Comparison of ENCODE assay signal across 8 mouse cellular contexts in genomic region chr17:57060231-57060801, GRCm38 (mm10). TPM values are rescaled to one million over a fixed set of nuclear protein-coding genes. Genes with fewer than 3 reads are reported as not detected.
DNase-seq lines count a peak whose midpoint lies in the region; ATAC-seq and TF ChIP-seq lines count a peak whose summit lies in the region.

No protein-coding gene starts in this region.

- no peaks in the 10 kb centered on the region for H3K9me3 ChIP-seq in E14TG2a.4 (ENCODE audit: low read length)
- no peaks in the 10 kb centered on the region for H3K9me3 ChIP-seq in forebrain, embryonic 12.5 days
- H3K9me3 ChIP-seq in heart, postnatal 0 days (replicated peaks; ENCODE audit: control insufficient read depth, low read length): no peaks in the 10 kb centered on the region
- no peaks in the 10 kb centered on the region for H3K9me3 ChIP-seq in liver, embryonic 16.5 days (replicated peaks; ENCODE audit: control insufficient read depth, low read length)
- no peaks in the 10 kb centered on the region for H3K9me3 ChIP-seq in neural tube, embryonic 13.5 days

- peaks cover 48% of the 10 kb centered on the region for H3K27me3 ChIP-seq in E14TG2a.4 (ENCODE audit: insufficient read depth, low read length)
- peaks cover 43% of the 10 kb centered on the region for H3K27me3 ChIP-seq in forebrain, embryonic 12.5 days
- peaks cover 29% of the 10 kb centered on the region for H3K27me3 ChIP-seq in heart, postnatal 0 days (ENCODE audit: control insufficient read depth, insufficient read depth, low read length)
- H3K27me3 ChIP-seq in liver, embryonic 16.5 days (ENCODE audit: control insufficient read depth, insufficient read depth, low read depth, low read length): peaks cover 45% of the 10 kb centered on the region
- H3K27me3 ChIP-seq in neural tube, embryonic 13.5 days: peaks cover 43% of the 10 kb centered on the region
- H3K27me3 ChIP-seq in testis, adult 2 months (ENCODE audit: control insufficient read depth, insufficient read depth, low read length): no peaks in the 10 kb centered on the region; the same call in 1 of the 2 replicates

- peaks cover 54% of the 10 kb centered on the region for H3K4me1 ChIP-seq in E14TG2a.4 (replicated peaks; ENCODE audit: low read depth, low read length)
- H3K4me1 ChIP-seq in forebrain, embryonic 12.5 days: peaks cover 30% of the 10 kb centered on the region
- peaks cover 18% of the 10 kb centered on the region for H3K4me1 ChIP-seq in heart, postnatal 0 days (ENCODE audit: control insufficient read depth, insufficient read depth)
- H3K4me1 ChIP-seq in liver, embryonic 16.5 days (ENCODE audit: control insufficient read depth, low read depth, low read length): peaks cover 19% of the 10 kb centered on the region
- peaks cover 35% of the 10 kb centered on the region for H3K4me1 ChIP-seq in neural tube, embryonic 13.5 days (replicated peaks)
- H3K4me1 ChIP-seq in testis, adult 2 months (ENCODE audit: control insufficient read depth, insufficient read depth, low read length): peaks cover 19% of the 10 kb centered on the region

- H3K4me3 ChIP-seq in E14TG2a.4 (replicated peaks; ENCODE audit: low read length): peak overlapping the region; percentile 94
- H3K4me3 ChIP-seq in forebrain, embryonic 12.5 days (replicated peaks): peak overlapping the region; percentile 69
- peak overlapping the region; percentile 80 for H3K4me3 ChIP-seq in heart, postnatal 0 days (ENCODE audit: low read depth, low read length)
- peak overlapping the region; percentile 65 for H3K4me3 ChIP-seq in liver, embryonic 16.5 days (ENCODE audit: low read depth, low read length)
- peak overlapping the region; percentile 82 for H3K4me3 ChIP-seq in neural tube, embryonic 13.5 days
- H3K4me3 ChIP-seq in testis, adult 2 months (ENCODE audit: control insufficient read depth, low read depth, low read length): peak overlapping the region; percentile 86

- H3K27ac ChIP-seq in forebrain, embryonic 12.5 days: peak overlapping the region; percentile 90
- H3K27ac ChIP-seq in heart, postnatal 0 days (ENCODE audit: low read depth): peak overlapping the region; percentile 87
- H3K27ac ChIP-seq in liver, embryonic 16.5 days (ENCODE audit: low read length): peak overlapping the region; percentile 75
- peak overlapping the region; percentile 90 for H3K27ac ChIP-seq in neural tube, embryonic 13.5 days (replicated peaks)
- peak overlapping the region; percentile 59; the same call in 1 of the 2 replicates for H3K27ac ChIP-seq in testis, adult 2 months (ENCODE audit: control insufficient read depth, insufficient read depth, low read depth, low read length)

- DNase-seq in c-Kit-positive CD71-positive TER-119-positive erythroid progenitor cells, embryonic 14.5 days (ENCODE audit: low spot score): peak; percentile 94
- peak; percentile 96 for DNase-seq in heart, postnatal 0 days (ENCODE audit: low spot score)
- peak; percentile 93 to 97 for DNase-seq in kidney, postnatal 4 days

- H3K4me2 ChIP-seq in forebrain, embryonic 12.5 days: peak overlapping the region; percentile 87
- H3K4me2 ChIP-seq in heart, postnatal 0 days (ENCODE audit: low read depth, low read length): peak overlapping the region; percentile 87
- peak overlapping the region; percentile 90 for H3K4me2 ChIP-seq in liver, embryonic 16.5 days (ENCODE audit: low read depth, low read length)
- H3K4me2 ChIP-seq in neural tube, embryonic 13.5 days: peak overlapping the region; percentile 56

- peak overlapping the region; percentile 76; the same call in 1 of the 2 replicates for H3K9ac ChIP-seq in forebrain, embryonic 12.5 days
- peak overlapping the region; percentile 75; the same call in 1 of the 2 replicates for H3K9ac ChIP-seq in heart, postnatal 0 days (replicated peaks; ENCODE audit: low read depth, low read length)
- peak overlapping the region; percentile 63 for H3K9ac ChIP-seq in liver, embryonic 16.5 days (ENCODE audit: low read depth, low read length)
- H3K9ac ChIP-seq in neural tube, embryonic 13.5 days: peak overlapping the region; percentile 87

- under 1% methylated on average over 44 of the region's 44 CpGs for WGBS in forebrain, embryonic 12.5 days
- under 1% methylated on average over 44 of the region's 44 CpGs for WGBS in heart, postnatal 0 days
- under 1% methylated on average over 44 of the region's 44 CpGs for WGBS in liver, embryonic 16.5 days (ENCODE audit: insufficient replicate concordance)
- WGBS in neural tube, embryonic 13.5 days: under 1% methylated on average over 44 of the region's 44 CpGs

- TF ChIP-seq CTCF in E14TG2a.4 (conservative IDR thresholded peaks at IDR 0.05; ENCODE audit: low read length): peak; percentile 53
- TF ChIP-seq CTCF in heart, postnatal 0 days (IDR thresholded peaks at IDR 0.05; ENCODE audit: low read depth): peak; percentile 61
- peak; percentile 59 for TF ChIP-seq CTCF in testis, adult 2 months (IDR thresholded peaks at IDR 0.05; ENCODE audit: control insufficient read depth, insufficient read depth, insufficient replicate concordance, low read depth, low read length)

- TF ChIP-seq EP300 in heart, postnatal 0 days (IDR thresholded peaks at IDR 0.05; ENCODE audit: low read depth): no peak

- peaks cover 11% of the 10 kb centered on the region; the same call in 1 of the 2 replicates for H3K36me3 ChIP-seq in E14TG2a.4 (ENCODE audit: insufficient read depth, low read length)
- peaks cover 9% of the 10 kb centered on the region for H3K36me3 ChIP-seq in forebrain, embryonic 12.5 days (replicated peaks)
- no peaks in the 10 kb centered on the region; the same call in none of the 2 replicates for H3K36me3 ChIP-seq in heart, postnatal 0 days (replicated peaks; ENCODE audit: control insufficient read depth, insufficient read depth, low read length)
- H3K36me3 ChIP-seq in liver, embryonic 16.5 days (ENCODE audit: control insufficient read depth, insufficient read depth): no peaks in the 10 kb centered on the region
- H3K36me3 ChIP-seq in neural tube, embryonic 13.5 days: peaks cover 14% of the 10 kb centered on the region
- H3K36me3 ChIP-seq in testis, adult 2 months (ENCODE audit: control insufficient read depth, insufficient read depth, low read length): no peaks in the 10 kb centered on the region

- ATAC-seq in forebrain, embryonic 12.5 days (ENCODE audit: low FRiP score): peak; percentile 91
- ATAC-seq in heart, postnatal 0 days (ENCODE audit: insufficient read depth, low read depth): peak; percentile 92
- peak; percentile 81 for ATAC-seq in liver, embryonic 16.5 days (ENCODE audit: low read depth)
- peak; percentile 91 for ATAC-seq in neural tube, embryonic 13.5 days (ENCODE audit: low read depth)

- TF ChIP-seq POLR2A in testis, adult 2 months (IDR thresholded peaks at IDR 0.05; ENCODE audit: control insufficient read depth, low read depth, low read length): 0 out of 2 replicates have a peak, but pooled peaks have one; percentile 14

RNA-seq across cellular contexts. Expression of gene Slc25a23, which starts 0.7 kb away (rescaled TPM):
- 20.3 and 21.3 TPM in 2 replicates for polyA plus RNA-seq in forebrain, embryonic 12.5 days (2016; fragmentation: Nextera tagmentation; extraction: Ambion mirVana)
- total RNA-seq in heart, postnatal 0 days (2014; rRNA removed; ENCODE audit: low replicate concordance): 43.9 and 47.5 TPM in 2 replicates
- 12.3 and 13.3 TPM in 2 replicates for polyA plus RNA-seq in heart, postnatal 0 days (2015; fragmentation: Nextera tagmentation; extraction: Ambion mirVana)
- polyA plus RNA-seq in liver, embryonic 16.5 days (2015; fragmentation: Nextera tagmentation; extraction: Ambion mirVana): 4.4 and 7.0 TPM in 2 replicates
- 29.5 and 33.3 TPM in 2 replicates for polyA plus RNA-seq in neural tube, embryonic 13.5 days (2015; fragmentation: Nextera tagmentation; extraction: Ambion mirVana)
- 8.8 and 8.9 TPM in 2 replicates for polyA plus RNA-seq in testis, adult 2 months (2012; rRNA removed)

RNA-seq across cellular contexts. Expression of gene Crb3, which starts 1.4 kb away (rescaled TPM):
- polyA plus RNA-seq in forebrain, embryonic 12.5 days (2016; fragmentation: Nextera tagmentation; extraction: Ambion mirVana): 1.3 and 2.5 TPM in 2 replicates
- 1.7 TPM in 1 of 2 replicates, not detected in the other for total RNA-seq in heart, postnatal 0 days (2014; rRNA removed; ENCODE audit: low replicate concordance)
- 0.66 and 0.77 TPM in 2 replicates for polyA plus RNA-seq in heart, postnatal 0 days (2015; fragmentation: Nextera tagmentation; extraction: Ambion mirVana)
- polyA plus RNA-seq in liver, embryonic 16.5 days (2015; fragmentation: Nextera tagmentation; extraction: Ambion mirVana): 12.1 and 13.1 TPM in 2 replicates
- polyA plus RNA-seq in neural tube, embryonic 13.5 days (2015; fragmentation: Nextera tagmentation; extraction: Ambion mirVana): 0.92 and 1.1 TPM in 2 replicates
- polyA plus RNA-seq in testis, adult 2 months (2012; rRNA removed): 2.4 and 4.3 TPM in 2 replicates

RNA-seq across cellular contexts. Expression of gene Dennd1c, which starts 18.0 kb away (rescaled TPM):
- polyA plus RNA-seq in forebrain, embryonic 12.5 days (2016; fragmentation: Nextera tagmentation; extraction: Ambion mirVana): 5.2 and 5.9 TPM in 2 replicates
- 0.43 and 2.1 TPM in 2 replicates for total RNA-seq in heart, postnatal 0 days (2014; rRNA removed; ENCODE audit: low replicate concordance)
- polyA plus RNA-seq in heart, postnatal 0 days (2015; fragmentation: Nextera tagmentation; extraction: Ambion mirVana): 0.70 and 0.96 TPM in 2 replicates
- polyA plus RNA-seq in liver, embryonic 16.5 days (2015; fragmentation: Nextera tagmentation; extraction: Ambion mirVana): 4.0 and 4.3 TPM in 2 replicates
- 3.7 and 5.9 TPM in 2 replicates for polyA plus RNA-seq in neural tube, embryonic 13.5 days (2015; fragmentation: Nextera tagmentation; extraction: Ambion mirVana)
- polyA plus RNA-seq in testis, adult 2 months (2012; rRNA removed): 0.35 and 0.41 TPM in 2 replicates

RNA-seq across cellular contexts. Expression of gene Slc25a41, which starts 18.9 kb away (rescaled TPM):
- not detected in 2 replicates for polyA plus RNA-seq in forebrain, embryonic 12.5 days (2016; fragmentation: Nextera tagmentation; extraction: Ambion mirVana)
- total RNA-seq in heart, postnatal 0 days (2014; rRNA removed; ENCODE audit: low replicate concordance): not detected in 2 replicates
- not detected in 2 replicates for polyA plus RNA-seq in heart, postnatal 0 days (2015; fragmentation: Nextera tagmentation; extraction: Ambion mirVana)
- not detected in 2 replicates for polyA plus RNA-seq in liver, embryonic 16.5 days (2015; fragmentation: Nextera tagmentation; extraction: Ambion mirVana)
- not detected in 2 replicates for polyA plus RNA-seq in neural tube, embryonic 13.5 days (2015; fragmentation: Nextera tagmentation; extraction: Ambion mirVana)
- 45.5 and 48.0 TPM in 2 replicates for polyA plus RNA-seq in testis, adult 2 months (2012; rRNA removed)

RNA-seq across cellular contexts. Expression of gene Tubb4a, which starts 27.3 kb away (rescaled TPM):
- polyA plus RNA-seq in forebrain, embryonic 12.5 days (2016; fragmentation: Nextera tagmentation; extraction: Ambion mirVana): 121 and 145 TPM in 2 replicates
- 1.3 TPM in 1 of 2 replicates, not detected in the other for total RNA-seq in heart, postnatal 0 days (2014; rRNA removed; ENCODE audit: low replicate concordance)
- polyA plus RNA-seq in heart, postnatal 0 days (2015; fragmentation: Nextera tagmentation; extraction: Ambion mirVana): 2.8 and 3.3 TPM in 2 replicates
- 0.36 and 0.60 TPM in 2 replicates for polyA plus RNA-seq in liver, embryonic 16.5 days (2015; fragmentation: Nextera tagmentation; extraction: Ambion mirVana)
- polyA plus RNA-seq in neural tube, embryonic 13.5 days (2015; fragmentation: Nextera tagmentation; extraction: Ambion mirVana): 381 and 413 TPM in 2 replicates
- 0.06 and 0.08 TPM in 2 replicates for polyA plus RNA-seq in testis, adult 2 months (2012; rRNA removed)

Comparison
In these comparisons a context has a peak if more than half of its experiments do, and no peak if none do; other contexts are left out.
1. Peak in every context shown above with its lines: DNase-seq, ATAC-seq, H3K4me3 ChIP-seq and H3K27ac ChIP-seq.